Mouse (Mus musculus): ENCODE data around the gene Clip2. TPM values are rescaled to one million over a fixed set of nuclear protein-coding genes. Genes with fewer than 3 reads are reported as not detected.

Clip2 gene
- polyA plus RNA-seq, 1 experiment from 2014 or later: 11.4 TPM

DNA sequence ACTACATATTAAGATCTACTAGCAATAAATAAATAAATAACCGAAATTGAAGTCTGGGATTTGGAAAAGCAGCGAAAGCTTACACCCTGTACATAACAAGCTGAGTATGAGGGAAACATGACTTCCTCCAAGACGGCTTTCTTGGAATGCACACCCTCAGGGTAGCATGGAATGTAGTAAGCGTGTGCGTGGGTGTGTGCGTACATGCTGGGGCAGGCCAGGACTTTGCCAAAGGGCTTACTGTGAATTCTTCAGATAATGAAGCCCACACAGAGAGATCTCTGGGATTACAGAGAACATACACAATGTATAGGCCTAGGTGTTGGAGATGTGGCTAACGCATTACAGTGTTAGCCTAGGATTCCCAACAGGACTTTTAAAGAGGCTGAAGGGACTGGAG lies 25.3 kb upstream of the Clip2 start:
- WGBS: 85% methylated on average over 7 of the region's 7 CpGs
- Histone ChIP-seq H3K4me2 (replicated peaks) (no peak overlapping the region), H3K27ac (replicated peaks) (no peak overlapping the region), H3K36me3 (no peaks in the 10 kb centered on the region), H3K4me3 (no peak overlapping the region), H3K9me3 (no peaks in the 10 kb centered on the region), H3K27me3 (no peaks in the 10 kb centered on the region), H3K9ac (replicated peaks) (no peak overlapping the region), H3K4me1 (peaks cover under 1% of the 10 kb centered on the region)
- no peak for ATAC-seq (ENCODE audit: low FRiP score, low read depth)

- H3K4me3 ChIP-seq: no peak overlapping the region
- no peaks in the 10 kb centered on the region for H3K36me3 ChIP-seq
- no peaks in the 10 kb centered on the region for H3K27me3 ChIP-seq
- 75% methylated on average over 14 of the region's 14 CpGs for WGBS
- H3K9me3 ChIP-seq: no peaks in the 10 kb centered on the region
- H3K4me1 ChIP-seq: peaks cover 8% of the 10 kb centered on the region
- no peak for ATAC-seq (ENCODE audit: low FRiP score, low read depth)
- H3K9ac ChIP-seq (replicated peaks): no peak overlapping the region
- H3K4me2 ChIP-seq (replicated peaks): no peak overlapping the region
- no peak overlapping the region for H3K27ac ChIP-seq (replicated peaks)
These were observed 24.4 kb upstream of the Clip2 start for GRCm38 (mm10) chr5:134576517-134577220.

- 98% methylated on average over 5 of the region's 5 CpGs for WGBS
- Histone ChIP-seq H3K9me3 (no peaks in the 10 kb centered on the region), H3K9ac (replicated peaks) (no peak overlapping the region), H3K4me1 (peaks cover 8% of the 10 kb centered on the region), H3K27me3 (no peaks in the 10 kb centered on the region), H3K4me3 (no peak overlapping the region), H3K27ac (replicated peaks) (no peak overlapping the region), H3K36me3 (no peaks in the 10 kb centered on the region), H3K4me2 (replicated peaks) (no peak overlapping the region)
- ATAC-seq (ENCODE audit: low FRiP score, low read depth): no peak
These were observed 23.6 kb upstream of the Clip2 start for GRCm38 (mm10) chr5:134575833-134576232.

DNA sequence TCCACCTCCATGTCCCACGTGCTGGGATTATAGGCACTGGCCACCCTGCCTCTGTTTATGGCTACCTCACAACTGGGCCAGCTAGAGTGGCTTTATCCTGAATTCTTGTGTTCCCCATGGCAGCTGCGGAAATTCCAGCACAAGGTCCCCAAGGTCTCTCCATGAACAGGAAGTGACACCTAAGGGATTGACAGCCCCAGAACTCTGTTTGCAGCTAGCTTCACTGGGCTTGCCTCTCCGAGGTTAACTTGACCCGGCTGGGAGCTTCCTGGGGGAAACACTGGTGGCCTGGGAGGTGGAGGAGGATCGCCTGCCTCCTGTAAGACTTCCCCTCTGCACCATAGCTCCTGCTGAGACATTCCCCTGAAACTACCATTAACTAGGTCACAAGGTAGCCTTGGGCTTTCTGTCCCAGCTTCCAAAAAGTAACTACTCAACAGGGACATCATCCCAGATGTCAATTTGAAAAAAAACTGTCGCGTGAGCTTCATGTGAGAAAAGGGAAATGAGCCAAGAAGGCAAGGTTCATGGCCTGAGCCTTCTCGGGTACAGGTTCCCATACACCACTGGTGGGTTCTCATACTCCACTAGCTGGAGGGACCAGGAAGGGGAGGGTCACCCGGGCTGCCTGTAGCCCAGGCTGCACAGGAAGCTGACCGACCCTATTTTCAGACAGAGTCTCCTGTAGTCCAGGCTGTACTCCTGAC lies 20.4 kb upstream of the Clip2 start:
- ATAC-seq (ENCODE audit: low FRiP score, low read depth): no peak
- H3K36me3 ChIP-seq: no peaks in the 10 kb centered on the region
- H3K4me2 ChIP-seq (replicated peaks): peak overlapping the region; percentile 64
- H3K4me1 ChIP-seq: peaks cover 8% of the 10 kb centered on the region
- H3K27me3 ChIP-seq: no peaks in the 10 kb centered on the region
- H3K4me3 ChIP-seq: peak overlapping the region; percentile 44; the same call in 1 of the 2 replicates
- H3K9me3 ChIP-seq: no peaks in the 10 kb centered on the region
- 48% methylated on average over 10 of the region's 10 CpGs for WGBS
- no peak overlapping the region for H3K9ac ChIP-seq (replicated peaks)
- H3K27ac ChIP-seq (replicated peaks): no peak overlapping the region

DNA sequence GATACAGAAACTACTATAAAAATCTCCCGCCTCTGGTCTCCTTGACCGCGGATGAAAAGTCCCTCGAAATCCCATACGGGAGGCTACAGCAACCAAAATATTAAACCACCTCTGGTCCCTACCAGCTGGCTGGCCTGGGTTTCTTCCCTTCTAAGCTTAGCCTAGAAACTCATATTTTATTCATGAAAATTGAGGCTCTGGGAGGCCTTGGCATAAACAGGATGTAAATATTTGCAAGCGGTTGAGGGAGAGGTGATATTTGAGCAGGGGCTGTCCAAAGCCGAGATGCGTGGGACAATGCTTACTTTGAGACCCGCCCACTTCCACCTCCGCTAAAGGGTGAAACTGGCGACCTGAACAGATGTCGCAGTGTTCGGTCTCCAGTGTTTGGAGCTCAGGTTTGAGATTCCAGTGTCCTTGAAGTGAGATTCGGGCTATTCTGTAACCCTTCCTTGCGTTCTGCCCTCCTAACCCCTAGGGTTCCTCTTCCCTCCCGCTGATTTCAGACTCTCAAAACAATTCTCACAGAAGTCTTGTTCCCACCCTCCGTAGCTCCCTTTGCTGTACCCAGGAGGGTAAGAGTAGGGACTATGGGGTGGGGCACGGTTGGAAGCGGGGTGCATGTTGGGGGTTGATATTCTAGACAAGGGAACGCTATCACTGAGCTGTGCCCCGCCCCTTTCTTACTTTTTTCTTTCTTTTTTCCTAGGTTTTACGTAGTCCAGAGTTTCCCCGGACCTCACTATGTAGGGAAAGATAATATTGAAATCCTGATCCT lies 19.7 kb upstream of the Clip2 start:
- Histone ChIP-seq H3K36me3 (no peaks in the 10 kb centered on the region), H3K4me1 (peaks cover 8% of the 10 kb centered on the region), H3K4me2 (replicated peaks) (peak overlapping the region; percentile 64), H3K27me3 (no peaks in the 10 kb centered on the region), H3K27ac (replicated peaks) (peak overlapping the region; percentile 71), H3K9me3 (no peaks in the 10 kb centered on the region), H3K9ac (replicated peaks) (peak overlapping the region; percentile 38; the same call in 1 of the 2 replicates), H3K4me3 (peak overlapping the region; percentile 44)
- WGBS: 1% methylated on average over 23 of the region's 23 CpGs
- ATAC-seq (ENCODE audit: low FRiP score, low read depth): peak; percentile 81

DNA sequence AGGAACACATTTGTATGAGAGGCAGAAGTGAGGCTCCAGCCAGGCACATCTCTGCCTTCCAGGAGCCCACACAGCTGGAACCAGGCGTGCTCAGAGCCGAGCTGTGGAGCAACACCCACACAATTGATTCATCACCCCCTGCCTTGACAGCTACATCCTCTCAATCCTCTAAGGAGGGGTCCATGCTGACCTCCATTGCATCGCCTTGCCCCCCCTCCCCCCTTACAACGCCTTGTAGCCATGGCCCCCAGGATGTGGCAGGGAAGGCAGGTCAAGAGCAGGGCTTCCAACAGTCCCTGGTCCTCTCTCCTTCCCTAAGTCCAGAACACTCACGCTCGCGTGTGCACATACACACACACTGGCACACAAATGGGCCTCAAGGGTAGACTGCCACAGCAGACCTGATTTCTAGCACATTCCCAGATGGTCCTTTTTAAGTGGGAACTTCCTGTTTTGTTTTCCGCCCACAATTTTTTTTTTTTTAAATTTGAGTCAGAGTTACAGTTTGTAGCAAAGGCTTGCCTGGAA lies 16.8 kb upstream of the Clip2 start:
- no peak overlapping the region for H3K4me3 ChIP-seq
- ATAC-seq (ENCODE audit: low FRiP score, low read depth): no peak
- WGBS: 68% methylated on average over 8 of the region's 8 CpGs
- H3K27ac ChIP-seq (replicated peaks): no peak overlapping the region
- H3K4me1 ChIP-seq: peaks cover 8% of the 10 kb centered on the region
- no peak overlapping the region for H3K4me2 ChIP-seq (replicated peaks)
- H3K36me3 ChIP-seq: no peaks in the 10 kb centered on the region
- no peaks in the 10 kb centered on the region for H3K9me3 ChIP-seq
- no peaks in the 10 kb centered on the region for H3K27me3 ChIP-seq
- H3K9ac ChIP-seq (replicated peaks): no peak overlapping the region

DNA sequence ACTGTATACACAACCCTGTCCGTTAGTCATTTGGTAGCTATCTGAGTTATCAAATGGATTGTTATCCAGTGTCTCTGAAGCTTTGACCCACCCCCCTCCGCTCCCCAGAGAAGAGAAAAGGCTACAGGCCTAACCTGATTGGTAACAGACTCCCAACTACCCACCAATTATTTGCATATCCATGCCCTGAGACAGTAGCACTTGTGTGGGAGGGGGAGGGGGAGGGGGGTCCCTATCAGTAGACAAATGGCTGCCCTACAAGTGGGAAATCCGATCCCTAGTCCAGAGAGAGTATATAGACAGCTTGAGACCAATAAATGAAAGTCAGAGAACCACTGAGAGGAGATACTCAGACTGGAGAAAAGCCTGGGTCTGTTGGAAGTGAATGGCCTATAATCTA lies 15.8 kb upstream of the Clip2 start:
- Histone ChIP-seq H3K4me3 (no peak overlapping the region), H3K4me1 (peaks cover 8% of the 10 kb centered on the region), H3K9ac (replicated peaks) (no peak overlapping the region), H3K27ac (replicated peaks) (no peak overlapping the region), H3K9me3 (no peaks in the 10 kb centered on the region), H3K36me3 (no peaks in the 10 kb centered on the region), H3K27me3 (no peaks in the 10 kb centered on the region), H3K4me2 (replicated peaks) (no peak overlapping the region)
- WGBS: 74% methylated on average over 3 of the region's 3 CpGs
- no peak for ATAC-seq (ENCODE audit: low FRiP score, low read depth)

- WGBS: 80% methylated on average over 4 of the region's 4 CpGs
- Histone ChIP-seq H3K36me3 (no peaks in the 10 kb centered on the region), H3K4me2 (replicated peaks) (no peak overlapping the region), H3K9ac (replicated peaks) (no peak overlapping the region), H3K4me3 (no peak overlapping the region), H3K4me1 (peaks cover 6% of the 10 kb centered on the region), H3K27me3 (no peaks in the 10 kb centered on the region), H3K9me3 (no peaks in the 10 kb centered on the region), H3K27ac (replicated peaks) (no peak overlapping the region)
- ATAC-seq (ENCODE audit: low FRiP score, low read depth): no peak
These were observed 15.2 kb upstream of the Clip2 start for GRCm38 (mm10) chr5:134567445-134567844.

DNA sequence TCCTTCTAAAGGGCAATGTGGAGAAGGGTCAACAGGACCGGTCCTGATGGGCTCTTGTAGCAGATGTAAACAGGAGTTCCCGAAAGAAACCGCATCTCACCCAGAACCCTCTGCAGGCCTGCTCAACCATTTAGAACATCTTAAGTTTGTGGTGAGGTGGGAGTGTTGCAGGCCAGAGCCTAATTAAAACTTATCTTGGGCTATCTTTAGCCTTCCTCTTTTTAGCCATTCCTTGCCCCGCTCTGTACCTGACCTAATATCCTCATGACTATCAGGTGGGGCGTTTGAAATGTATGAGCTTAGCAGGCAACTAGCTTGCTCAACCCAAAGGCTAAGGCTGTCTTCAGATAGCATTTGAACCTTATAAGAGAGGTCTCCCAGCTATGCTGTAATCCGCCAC lies 13.5 kb upstream of the Clip2 start:
- no peak overlapping the region for H3K9ac ChIP-seq (replicated peaks)
- no peaks in the 10 kb centered on the region for H3K36me3 ChIP-seq
- no peak overlapping the region for H3K4me2 ChIP-seq (replicated peaks)
- no peaks in the 10 kb centered on the region for H3K27me3 ChIP-seq
- no peak overlapping the region for H3K4me3 ChIP-seq
- ATAC-seq (ENCODE audit: low FRiP score, low read depth): no peak
- no peak overlapping the region for H3K27ac ChIP-seq (replicated peaks)
- H3K4me1 ChIP-seq: no peaks in the 10 kb centered on the region
- WGBS: 94% methylated on average over 6 of the region's 6 CpGs
- H3K9me3 ChIP-seq: no peaks in the 10 kb centered on the region

GRCm38 (mm10) chr5:134564272-134564671 lies 12.0 kb upstream of the Clip2 start:
- no peaks in the 10 kb centered on the region for H3K36me3 ChIP-seq
- no peak overlapping the region for H3K27ac ChIP-seq (replicated peaks)
- no peak overlapping the region for H3K4me3 ChIP-seq
- no peaks in the 10 kb centered on the region for H3K9me3 ChIP-seq
- no peak overlapping the region for H3K9ac ChIP-seq (replicated peaks)
- no peak overlapping the region for H3K4me2 ChIP-seq (replicated peaks)
- H3K27me3 ChIP-seq: no peaks in the 10 kb centered on the region
- no peaks in the 10 kb centered on the region for H3K4me1 ChIP-seq
- 95% methylated on average over 2 of the region's 2 CpGs for WGBS
- ATAC-seq (ENCODE audit: low FRiP score, low read depth): no peak

DNA sequence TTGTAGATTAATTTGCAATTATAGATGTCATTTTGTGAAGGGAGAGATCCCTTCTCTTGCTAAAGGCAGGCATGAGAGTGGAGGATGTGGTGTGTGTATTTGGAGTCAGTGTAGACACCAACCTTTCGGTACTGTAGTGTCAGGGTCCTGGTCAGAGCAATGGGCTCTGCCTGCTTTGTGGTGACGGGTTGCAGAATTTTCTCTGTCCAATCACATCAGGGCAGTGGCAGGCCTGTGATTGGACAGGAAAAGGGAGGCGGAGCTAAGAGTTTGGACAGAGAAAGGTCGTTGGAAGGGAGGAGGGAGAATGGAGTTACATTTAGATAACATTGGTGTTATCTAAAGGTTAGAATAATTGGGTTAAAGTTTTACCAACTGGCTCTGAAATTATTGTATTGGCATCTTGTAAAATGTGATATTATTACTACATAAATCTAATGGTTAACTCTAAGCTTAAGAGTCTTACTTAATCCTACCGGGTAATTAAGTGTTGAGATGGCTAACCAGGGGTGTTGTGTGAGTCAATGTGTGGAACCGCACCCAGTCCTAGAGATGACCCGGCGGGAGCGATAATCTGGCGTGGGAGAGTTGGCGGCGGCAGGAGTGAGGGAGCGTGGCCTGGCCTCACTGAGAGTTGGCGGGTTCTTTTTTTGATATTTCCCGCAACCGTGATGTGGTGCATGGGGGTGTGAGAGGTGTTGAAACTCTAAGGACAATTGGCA lies 8.4 kb upstream of the Clip2 start:
- H3K27ac ChIP-seq (replicated peaks): no peak overlapping the region
- H3K9me3 ChIP-seq: no peaks in the 10 kb centered on the region
- H3K4me3 ChIP-seq: no peak overlapping the region
- H3K4me1 ChIP-seq: peaks cover 5% of the 10 kb centered on the region
- H3K36me3 ChIP-seq: no peaks in the 10 kb centered on the region
- WGBS: 82% methylated on average over 16 of the region's 16 CpGs
- no peak overlapping the region for H3K9ac ChIP-seq (replicated peaks)
- H3K4me2 ChIP-seq (replicated peaks): no peak overlapping the region
- ATAC-seq (ENCODE audit: low FRiP score, low read depth): no peak
- H3K27me3 ChIP-seq: no peaks in the 10 kb centered on the region

Measured in midbrain, embryonic 12.5 days (tissue).